Mouse (Mus musculus): ENCODE results near the gene Adam1b.

DNA sequence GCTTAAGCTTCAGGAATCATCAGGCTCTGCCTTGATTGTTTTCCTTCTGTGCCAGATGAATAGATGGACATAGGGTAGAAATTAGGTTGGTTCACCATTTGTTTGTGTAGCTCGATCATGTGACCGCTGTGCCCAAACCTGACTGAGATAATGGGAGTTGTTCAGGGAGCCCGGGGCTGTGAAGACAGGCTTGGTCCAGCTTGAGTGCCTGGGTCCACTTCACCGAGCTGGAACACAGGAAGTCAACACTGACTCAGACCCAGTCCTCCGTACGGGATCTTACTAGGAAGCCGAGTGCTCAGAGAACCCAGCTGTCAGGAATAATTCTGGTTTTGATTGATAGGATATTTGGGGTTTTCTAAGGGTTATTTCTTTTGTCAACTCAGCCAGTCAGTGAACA lies 28.6 kb downstream of the Adam1b start:
- TF ChIP-seq CTCF (IDR thresholded peaks at IDR 0.05; ENCODE audit: extremely low read depth, insufficient read length, insufficient replicate concordance, low read depth, low read length) (no peak), POLR2A (IDR thresholded peaks at IDR 0.05; ENCODE audit: low read depth, low read length) (no peak)
